Mouse (Mus musculus): ENCODE results near the gene Ilf3. TPM values are rescaled to one million over a fixed set of nuclear protein-coding genes. Genes with fewer than 3 reads are reported as not detected.

Ilf3 gene
- polyA plus RNA-seq, 1 experiment from 2014 or later, result 226 TPM

DNA sequence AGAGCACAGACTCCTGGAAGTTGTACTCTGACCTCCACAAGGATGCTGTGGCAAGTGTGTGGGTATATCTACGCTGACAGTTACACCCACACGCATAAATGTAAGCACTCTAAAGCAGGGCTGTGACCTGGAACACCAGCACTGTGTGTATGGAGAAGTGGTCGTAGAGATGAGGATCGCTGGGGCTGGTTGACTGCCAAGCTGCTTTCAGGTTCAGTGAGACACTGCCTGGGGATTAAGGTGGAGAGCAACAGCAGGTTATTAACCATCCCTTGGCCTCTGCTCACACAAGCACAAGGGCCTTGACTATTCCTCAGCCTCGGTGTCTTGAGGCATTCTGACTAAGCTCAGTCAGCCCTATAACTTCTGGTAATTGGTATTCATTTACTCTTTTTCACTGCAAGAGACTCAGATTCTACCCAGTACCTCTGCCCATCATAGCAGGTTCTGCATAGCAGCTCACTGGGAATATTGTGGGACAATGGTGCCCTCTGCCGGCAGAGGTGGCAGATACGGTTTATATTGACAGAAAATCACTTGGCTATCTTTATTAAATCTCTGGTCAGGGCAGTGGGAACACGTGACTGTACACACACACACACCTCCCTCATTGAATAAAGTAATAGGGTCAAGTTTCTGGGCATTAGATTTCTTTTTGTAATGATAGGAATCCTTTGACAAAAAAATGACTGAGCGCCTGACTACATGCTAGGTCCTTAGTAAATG is 42.1 kb downstream of the Ilf3 start:
- ATAC-seq (ENCODE audit: low read depth), result 0 out of 2 replicates have a peak, but pooled peaks have one; percentile 9
- no peaks in the 10 kb centered on the region for H3K27me3 ChIP-seq
- 38% methylated on average over 9 of the region's 9 CpGs for WGBS
- no peak overlapping the region for H3K4me2 ChIP-seq
- peaks cover 40% of the 10 kb centered on the region for H3K36me3 ChIP-seq
- no peak overlapping the region for H3K9ac ChIP-seq
- peak overlapping the region; percentile 38; the same call in 1 of the 2 replicates for H3K27ac ChIP-seq (replicated peaks)
- H3K9me3 ChIP-seq, result no peaks in the 10 kb centered on the region
- H3K4me3 ChIP-seq, result no peak overlapping the region
- peaks cover 34% of the 10 kb centered on the region for H3K4me1 ChIP-seq (replicated peaks)

DNA sequence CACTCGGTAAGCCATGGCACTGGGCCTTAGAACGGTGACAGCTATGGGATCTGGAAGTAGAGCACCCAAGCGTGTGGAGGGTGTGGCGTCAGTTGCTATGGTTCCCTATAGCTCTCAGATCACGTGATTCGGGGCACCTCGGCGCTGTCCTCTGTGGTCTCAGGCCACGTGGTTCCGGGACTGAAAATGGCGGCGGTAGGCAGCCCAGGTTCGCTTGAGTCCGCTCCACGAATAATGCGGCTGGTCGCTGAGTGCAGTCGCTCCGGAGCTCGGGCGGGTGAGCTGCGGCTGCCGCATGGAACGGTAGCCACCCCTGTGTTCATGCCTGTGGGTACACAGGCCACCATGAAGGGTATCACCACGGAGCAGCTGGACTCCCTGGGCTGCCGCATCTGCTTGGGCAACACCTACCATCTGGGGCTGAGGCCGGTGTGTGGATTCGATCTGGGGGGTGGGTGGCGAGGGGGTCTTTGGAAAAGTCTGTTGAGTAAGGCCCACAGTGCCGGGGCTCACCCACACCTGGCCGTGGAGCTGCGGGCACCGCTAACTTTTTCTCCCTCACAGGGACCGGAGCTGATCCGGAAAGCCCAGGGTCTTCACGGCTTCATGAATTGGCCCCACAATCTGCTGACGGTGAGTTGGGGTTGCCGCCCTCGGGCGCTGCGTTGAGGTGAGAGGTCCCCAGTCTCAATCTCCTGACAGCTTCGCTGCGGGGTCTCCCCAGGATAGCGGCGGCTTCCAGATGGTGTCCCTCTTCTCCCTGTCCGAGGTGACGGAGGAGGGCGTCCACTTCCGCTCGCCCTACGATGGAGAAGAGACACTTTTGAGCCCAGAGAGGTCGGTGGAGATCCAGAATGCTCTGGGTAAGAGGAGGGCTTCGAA is 44.2 kb downstream of the Ilf3 start, which contains the start of gene Qtrt1:
Gene Qtrt1, plus strand, starts transcription at position 169 of the 882 bp plus-strand sequence.
- peaks cover 34% of the 10 kb centered on the region for H3K36me3 ChIP-seq
- ATAC-seq (ENCODE audit: low read depth), result peak; percentile 96
- H3K4me2 ChIP-seq, result peak within 1 kb of the TSS; percentile 85
- WGBS, result 1% methylated on average over 53 of the region's 53 CpGs
- H3K4me3 ChIP-seq, result peak within 1 kb of the TSS; percentile 78
- H3K27ac ChIP-seq (replicated peaks), result peak within 1 kb of the TSS; percentile 73
- H3K9me3 ChIP-seq, result no peaks in the 10 kb centered on the region
- peak within 1 kb of the TSS; percentile 84 for H3K9ac ChIP-seq
- no peaks in the 10 kb centered on the region for H3K27me3 ChIP-seq
- peaks cover 34% of the 10 kb centered on the region for H3K4me1 ChIP-seq (replicated peaks)

- H3K4me2 ChIP-seq, result no peak overlapping the region
- H3K36me3 ChIP-seq, result peaks cover 69% of the 10 kb centered on the region
- H3K4me3 ChIP-seq, result no peak overlapping the region
- no peaks in the 10 kb centered on the region for H3K27me3 ChIP-seq
- no peak for ATAC-seq (ENCODE audit: low read depth)
- H3K9me3 ChIP-seq, result no peaks in the 10 kb centered on the region
- 96% methylated on average over 2 of the region's 2 CpGs for WGBS
- no peak overlapping the region for H3K9ac ChIP-seq
- no peak overlapping the region for H3K27ac ChIP-seq (replicated peaks)
- H3K4me1 ChIP-seq (replicated peaks), result peaks cover 13% of the 10 kb centered on the region
Measured at GRCm38 (mm10) chr9:21417866-21418265, 50.2 kb downstream of the Ilf3 start.

- no peak overlapping the region for H3K4me3 ChIP-seq
- no peaks in the 10 kb centered on the region for H3K27me3 ChIP-seq
- 85% methylated on average over 2 of the region's 2 CpGs for WGBS
- ATAC-seq (ENCODE audit: low read depth), result no peak
- H3K4me2 ChIP-seq, result no peak overlapping the region
- peaks cover 61% of the 10 kb centered on the region for H3K36me3 ChIP-seq
- no peak overlapping the region for H3K27ac ChIP-seq (replicated peaks)
- no peak overlapping the region for H3K9ac ChIP-seq
- H3K9me3 ChIP-seq, result no peaks in the 10 kb centered on the region
- peaks cover 4% of the 10 kb centered on the region; the same call in 1 of the 2 replicates for H3K4me1 ChIP-seq (replicated peaks)
Measured at GRCm38 (mm10) chr9:21419646-21420045, 52.0 kb downstream of the Ilf3 start.

DNA sequence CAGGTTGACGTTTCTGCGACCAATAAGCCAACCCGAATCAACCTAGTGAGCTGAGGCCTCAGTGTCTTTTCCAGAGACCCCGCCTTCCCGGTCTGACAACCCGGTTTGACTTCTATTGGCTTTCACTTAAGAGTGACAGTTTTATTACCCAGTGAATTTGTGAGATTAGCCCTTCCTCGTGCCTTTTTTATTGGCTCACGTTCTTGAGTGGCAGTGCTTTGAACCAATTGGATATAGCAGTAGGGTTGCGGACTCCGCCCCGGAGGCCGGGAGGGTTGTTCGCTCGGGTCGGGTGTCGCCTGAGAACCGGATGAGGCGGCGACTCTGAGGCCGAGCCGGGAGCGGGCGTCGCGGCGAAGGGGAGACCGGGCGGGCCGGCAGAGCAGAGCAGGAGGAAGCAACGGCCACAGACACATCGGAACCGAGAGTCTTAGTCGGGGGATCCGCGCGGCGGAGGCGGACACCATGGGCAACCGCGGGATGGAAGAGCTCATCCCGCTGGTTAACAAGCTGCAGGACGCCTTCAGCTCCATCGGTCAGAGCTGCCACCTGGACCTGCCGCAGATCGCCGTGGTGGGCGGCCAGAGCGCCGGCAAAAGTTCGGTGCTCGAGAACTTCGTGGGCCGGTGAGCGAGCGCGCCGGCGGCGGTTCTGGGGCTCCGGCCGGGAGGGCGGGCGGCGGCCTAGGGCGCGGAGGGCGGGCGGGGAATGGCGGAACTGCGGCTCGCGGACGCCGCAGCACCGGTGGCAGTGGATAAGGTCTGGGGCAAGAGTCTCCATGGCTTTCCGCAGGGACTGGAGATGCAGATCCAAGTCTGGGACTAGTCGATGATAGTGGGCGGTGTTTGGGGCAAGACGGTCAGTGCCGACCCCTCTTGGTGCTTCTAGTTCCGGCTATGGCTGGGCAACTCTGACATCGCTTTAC is 57.2 kb downstream of the Ilf3 start, which contains the start of gene Dnm2:
Gene Dnm2, plus strand, starts transcription at position 278 of the 925 bp plus-strand sequence.
- peak; percentile 98 for ATAC-seq (ENCODE audit: low read depth)
- H3K36me3 ChIP-seq, result peaks cover 22% of the 10 kb centered on the region
- peak within 1 kb of the TSS; percentile 90 for H3K27ac ChIP-seq (replicated peaks)
- peaks cover 49% of the 10 kb centered on the region for H3K4me1 ChIP-seq (replicated peaks)
- H3K27me3 ChIP-seq, result no peaks in the 10 kb centered on the region
- H3K9ac ChIP-seq, result peak within 1 kb of the TSS; percentile 91
- peak within 1 kb of the TSS; percentile 96 for H3K4me2 ChIP-seq
- WGBS, result under 1% methylated on average over 82 of the region's 82 CpGs
- peak within 1 kb of the TSS; percentile 95 for H3K4me3 ChIP-seq
- H3K9me3 ChIP-seq, result no peaks in the 10 kb centered on the region

DNA sequence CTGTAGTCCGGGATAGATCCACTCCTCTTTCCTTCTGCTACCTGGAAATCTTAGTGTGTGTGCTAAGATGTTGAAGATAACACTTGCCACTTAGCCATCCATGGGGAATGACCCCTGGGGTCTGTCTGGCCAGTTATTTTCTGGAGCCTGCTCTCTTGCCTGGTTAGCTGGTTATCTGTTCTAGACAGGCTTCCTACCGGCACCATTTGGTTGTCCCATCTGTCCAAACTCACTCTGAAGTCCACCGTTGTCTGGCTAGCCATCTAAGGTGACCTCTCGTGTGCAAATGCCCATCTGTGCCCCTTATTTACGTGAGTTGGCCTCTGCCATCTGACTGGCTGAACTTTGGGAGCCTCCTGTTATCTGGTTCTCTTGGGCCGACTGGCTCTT is 57.9 kb downstream of the Ilf3 start:
- Histone ChIP-seq H3K27ac (replicated peaks) (peak overlapping the region; percentile 90), H3K9ac (peak overlapping the region; percentile 91), H3K36me3 (peaks cover 15% of the 10 kb centered on the region), H3K27me3 (no peaks in the 10 kb centered on the region), H3K4me3 (peak overlapping the region; percentile 95), H3K4me2 (peak overlapping the region; percentile 96), H3K9me3 (no peaks in the 10 kb centered on the region), H3K4me1 (replicated peaks) (peaks cover 56% of the 10 kb centered on the region)
- WGBS, result 6% methylated on average over 6 of the region's 6 CpGs
- no peak for ATAC-seq (ENCODE audit: low read depth)

DNA sequence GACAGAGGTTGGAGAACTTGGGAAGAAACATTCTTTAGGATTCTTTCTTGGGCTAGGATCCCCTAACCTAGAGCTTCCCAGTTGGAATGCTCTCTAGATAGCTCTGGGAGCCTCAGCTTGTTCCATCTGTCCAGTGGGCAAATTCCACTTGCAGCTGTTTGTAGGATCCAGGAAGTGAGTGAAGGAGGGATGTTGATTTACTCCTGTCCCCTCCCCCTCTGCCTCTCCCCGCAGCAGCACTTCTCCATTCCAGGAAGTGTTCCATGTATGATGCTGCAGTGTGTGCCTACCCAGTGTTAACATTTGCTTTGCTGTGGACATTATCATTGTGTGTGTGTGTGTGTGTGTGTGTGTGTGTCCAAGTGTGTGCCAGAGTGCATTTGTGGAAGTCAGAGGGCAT is 58.3 kb downstream of the Ilf3 start:
- no peaks in the 10 kb centered on the region for H3K27me3 ChIP-seq
- no peaks in the 10 kb centered on the region for H3K9me3 ChIP-seq
- peak overlapping the region; percentile 96 for H3K4me2 ChIP-seq
- H3K9ac ChIP-seq, result peak overlapping the region; percentile 91
- H3K36me3 ChIP-seq, result peaks cover 10% of the 10 kb centered on the region
- WGBS, result 12% methylated on average over 1 of the region's 1 CpGs
- H3K4me3 ChIP-seq, result peak overlapping the region; percentile 95
- H3K27ac ChIP-seq (replicated peaks), result no peak overlapping the region
- H3K4me1 ChIP-seq (replicated peaks), result peaks cover 61% of the 10 kb centered on the region
- ATAC-seq (ENCODE audit: low read depth), result no peak

DNA sequence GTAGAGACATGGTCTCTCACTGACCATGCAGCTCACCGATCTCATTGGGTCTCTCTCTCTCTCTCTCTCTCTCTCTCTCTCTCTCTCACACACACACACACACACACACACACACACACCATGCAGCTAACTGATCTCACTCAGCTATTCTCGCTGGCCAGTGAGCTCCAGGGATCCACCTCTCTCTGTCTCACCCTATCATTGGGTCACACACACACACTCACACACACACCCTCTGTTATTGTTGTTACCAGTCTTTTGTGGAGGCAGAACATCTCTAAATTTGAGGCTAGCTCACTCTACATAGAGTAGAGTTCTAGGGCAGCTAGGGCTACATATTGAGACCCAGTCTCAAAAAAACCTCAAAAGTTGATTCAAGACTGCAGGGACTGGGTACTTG is 58.9 kb downstream of the Ilf3 start:
- no peak for ATAC-seq (ENCODE audit: low read depth)
- Histone ChIP-seq H3K36me3 (0 out of 2 replicates have a peak, but pooled peaks cover 6% of the 10 kb centered on the region), H3K27me3 (no peaks in the 10 kb centered on the region), H3K4me2 (peak overlapping the region; percentile 96), H3K27ac (replicated peaks) (no peak overlapping the region), H3K4me1 (replicated peaks) (peaks cover 64% of the 10 kb centered on the region), H3K9me3 (no peaks in the 10 kb centered on the region), H3K9ac (peak overlapping the region; percentile 91; the same call in 1 of the 2 replicates), H3K4me3 (peak overlapping the region; percentile 95)
- WGBS, result 65% methylated on average over 2 of the region's 2 CpGs

DNA sequence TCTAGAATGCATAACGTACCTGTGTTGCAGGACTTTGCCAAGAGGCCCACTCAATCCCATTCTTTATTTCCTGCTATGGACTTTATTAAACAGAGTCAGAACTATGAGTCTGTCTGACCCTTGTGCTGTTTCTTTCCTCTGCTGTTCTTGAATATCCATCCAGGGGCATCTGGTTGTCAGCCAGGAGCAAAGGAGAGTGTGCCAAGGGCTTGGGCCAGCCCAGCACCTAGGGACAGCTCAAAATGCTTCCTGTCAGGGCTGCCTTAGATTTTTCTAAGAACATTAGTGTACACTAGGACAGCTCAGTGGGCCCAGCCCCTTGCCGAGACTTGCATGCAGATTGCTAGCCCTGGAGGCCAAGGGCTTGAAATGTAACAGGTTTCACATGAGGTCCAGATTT is 60.1 kb downstream of the Ilf3 start:
- H3K4me2 ChIP-seq, result no peak overlapping the region
- 89% methylated on average over 2 of the region's 2 CpGs for WGBS
- H3K4me3 ChIP-seq, result no peak overlapping the region
- no peaks in the 10 kb centered on the region for H3K9me3 ChIP-seq
- ATAC-seq (ENCODE audit: low read depth), result no peak
- peaks cover 64% of the 10 kb centered on the region for H3K4me1 ChIP-seq (replicated peaks)
- H3K36me3 ChIP-seq, result no peaks in the 10 kb centered on the region
- H3K27ac ChIP-seq (replicated peaks), result no peak overlapping the region
- H3K9ac ChIP-seq, result peak overlapping the region; percentile 31; the same call in 1 of the 2 replicates
- H3K27me3 ChIP-seq, result no peaks in the 10 kb centered on the region

GRCm38 (mm10) chr9:21428178-21428577 is 60.5 kb downstream of the Ilf3 start:
- ATAC-seq (ENCODE audit: low read depth), result no peak
- Histone ChIP-seq H3K9ac (peak overlapping the region; percentile 31; the same call in 1 of the 2 replicates), H3K9me3 (no peaks in the 10 kb centered on the region), H3K4me3 (no peak overlapping the region), H3K27ac (replicated peaks) (no peak overlapping the region), H3K27me3 (no peaks in the 10 kb centered on the region), H3K36me3 (no peaks in the 10 kb centered on the region), H3K4me2 (no peak overlapping the region), H3K4me1 (replicated peaks) (peaks cover 65% of the 10 kb centered on the region)
- WGBS, result 89% methylated on average over 6 of the region's 6 CpGs

- no peak overlapping the region for H3K4me2 ChIP-seq
- H3K27me3 ChIP-seq, result no peaks in the 10 kb centered on the region
- no peaks in the 10 kb centered on the region for H3K36me3 ChIP-seq
- H3K9me3 ChIP-seq, result no peaks in the 10 kb centered on the region
- no peak for ATAC-seq (ENCODE audit: low read depth)
- WGBS, result 72% methylated on average over 7 of the region's 7 CpGs
- H3K4me3 ChIP-seq, result no peak overlapping the region
- H3K9ac ChIP-seq, result 0 out of 2 replicates have a peak overlapping the region, but pooled peaks have one; percentile 5
- peaks cover 66% of the 10 kb centered on the region for H3K4me1 ChIP-seq (replicated peaks)
- H3K27ac ChIP-seq (replicated peaks), result no peak overlapping the region
Measured at GRCm38 (mm10) chr9:21430724-21431123, 63.1 kb downstream of the Ilf3 start.

All from neural tube, embryonic 13.5 days (tissue).